Mouse (Mus musculus) gastrocnemius, postnatal 14 days (tissue): Measurements from ENCODE around the gene Ntng2. TPM values are rescaled to one million over a fixed set of nuclear protein-coding genes. Genes with fewer than 3 reads are reported as not detected.

Source experiments
- DNase-seq: peaks from one replicate; pipeline ENCODE4 v3.0.0; 2021; ENCODE audit warnings: mixed read lengths
- intact Hi-C: fragments of 180-260 bp; cut with DNase I; formaldehyde crosslinking; loops from one replicate; pipeline ENCODE4 v1.15.1; 2025; ENCODE audit warnings: low total_unique reads
- total RNA-seq, 2 experiments: library from RNA; stranded (reverse); gene quantifications; 2 replicates each; pipeline ENCODE4 v1.2.3; 2021

Gene Ntng2
- total RNA-seq, 2 experiments from 2014 or later = 24.2 to 28.2 TPM

DNA sequence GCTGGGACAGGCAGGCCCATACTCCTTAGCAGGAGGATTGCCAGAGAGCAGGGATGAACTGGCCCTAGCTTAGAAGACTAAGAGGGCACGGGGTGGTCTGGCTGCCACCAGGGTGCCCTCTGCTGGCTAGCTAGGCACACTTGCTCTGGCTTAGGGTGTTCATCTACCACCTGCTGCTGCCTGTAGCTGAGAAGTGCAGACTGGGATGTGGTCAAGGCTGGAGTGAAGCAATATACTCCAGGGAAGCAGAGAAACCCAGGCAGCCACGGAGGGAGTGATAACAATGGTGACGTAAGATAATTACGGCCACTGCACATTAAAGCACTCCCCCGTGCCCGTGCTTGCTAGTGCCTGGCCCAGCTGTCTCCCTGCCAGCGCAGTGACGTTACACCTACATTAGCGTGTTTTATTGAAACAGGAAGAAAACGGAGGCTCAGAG is 7.4 kb downstream of the Ntng2 start:
- peak; percentile 55 for DNase-seq
- intact Hi-C loops = no loop called here

DNA sequence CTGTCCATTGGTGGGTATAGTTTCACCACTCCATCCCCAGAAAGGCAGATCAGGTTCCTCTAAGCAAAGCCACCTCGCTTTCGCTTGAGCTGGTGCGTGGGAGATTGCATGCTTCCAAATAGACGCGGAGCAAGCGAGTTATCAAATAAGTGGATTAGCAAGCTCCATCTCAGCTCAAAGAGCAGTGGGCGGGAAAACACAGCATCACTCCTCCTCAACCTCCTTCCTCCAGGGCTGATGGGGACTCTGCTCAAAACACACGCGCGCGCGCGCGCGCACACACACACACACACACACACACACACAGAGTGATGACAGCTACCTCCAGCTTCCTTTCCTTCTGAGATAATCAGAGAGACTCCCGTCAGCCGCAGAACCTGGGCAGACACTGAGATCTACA is 13.5 kb downstream of the Ntng2 start:
- no peak for DNase-seq
- intact Hi-C loops = loop anchor here (5.0 kb wide), 1 partner anchor 37 kb away; no protein-coding TSS in a partner anchor

DNA sequence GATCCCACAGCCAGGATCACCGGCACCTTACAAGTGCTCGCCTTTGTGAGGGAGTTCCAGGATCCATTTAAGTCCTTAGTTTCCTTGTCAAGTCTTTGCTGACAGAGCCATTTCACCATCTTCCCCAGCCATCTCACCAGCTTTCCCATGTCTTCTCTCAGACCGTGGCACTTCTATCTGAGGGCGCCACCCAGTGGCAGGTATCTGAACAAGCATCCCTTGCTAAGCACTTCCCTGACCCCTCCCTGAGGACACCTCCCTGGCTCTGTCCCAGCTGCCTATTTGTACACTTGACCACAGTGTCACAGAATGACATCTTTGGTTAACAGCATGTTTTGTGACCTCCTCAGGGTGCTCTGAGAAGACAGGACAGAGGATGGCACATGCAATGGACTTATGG is 15.2 kb downstream of the Ntng2 start:
- DNase-seq = peak; percentile 80
- intact Hi-C loops = loop anchor here (5.0 kb wide), 1 partner anchor 35 kb away; no protein-coding TSS in a partner anchor

DNA sequence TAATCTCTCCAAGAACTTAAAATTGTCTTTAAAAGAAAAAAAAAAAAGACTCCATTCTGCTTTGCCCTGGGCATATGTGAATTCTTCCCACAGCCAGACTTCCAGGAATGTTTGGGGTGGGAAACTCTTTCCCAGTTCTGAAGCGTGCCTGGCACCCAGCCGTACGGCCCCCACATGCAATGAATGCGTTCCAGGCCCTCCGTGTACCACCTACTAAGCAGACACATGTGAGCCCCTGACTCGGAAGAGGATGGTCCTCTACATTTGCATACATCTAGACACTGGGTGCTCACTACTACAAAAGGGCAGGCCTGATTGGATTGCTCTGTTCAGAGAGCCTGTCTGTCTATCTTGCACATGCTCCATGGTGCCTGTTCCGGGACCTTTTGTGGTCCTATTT is 17.0 kb downstream of the Ntng2 start:
- no peak for DNase-seq
- intact Hi-C loops = loop anchor here (5.0 kb wide), 1 partner anchor 34 kb away; no protein-coding TSS in a partner anchor

DNA sequence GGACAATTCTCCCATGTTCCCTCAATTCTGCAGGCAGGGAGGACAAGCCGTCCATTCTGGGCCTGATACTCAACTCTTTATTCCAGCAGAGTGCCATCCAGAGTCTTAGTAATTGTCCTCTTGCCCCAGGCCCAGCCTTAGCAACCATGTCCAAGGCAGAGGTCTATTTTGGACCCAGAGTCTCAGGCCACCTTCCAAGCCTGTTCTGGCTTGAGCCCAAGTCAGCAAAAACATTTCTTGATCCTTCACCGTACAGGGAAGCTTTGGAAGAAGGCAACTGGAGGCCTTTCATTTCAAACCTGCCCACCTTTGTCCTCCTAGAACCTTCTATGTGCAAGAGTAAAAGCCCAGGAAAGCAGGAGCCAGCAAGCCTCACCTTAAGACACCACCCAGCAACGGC is 17.8 kb downstream of the Ntng2 start:
- intact Hi-C loops = loop anchor here (5.0 kb wide), 1 partner anchor 33 kb away; no protein-coding TSS in a partner anchor
- DNase-seq = no peak

DNA sequence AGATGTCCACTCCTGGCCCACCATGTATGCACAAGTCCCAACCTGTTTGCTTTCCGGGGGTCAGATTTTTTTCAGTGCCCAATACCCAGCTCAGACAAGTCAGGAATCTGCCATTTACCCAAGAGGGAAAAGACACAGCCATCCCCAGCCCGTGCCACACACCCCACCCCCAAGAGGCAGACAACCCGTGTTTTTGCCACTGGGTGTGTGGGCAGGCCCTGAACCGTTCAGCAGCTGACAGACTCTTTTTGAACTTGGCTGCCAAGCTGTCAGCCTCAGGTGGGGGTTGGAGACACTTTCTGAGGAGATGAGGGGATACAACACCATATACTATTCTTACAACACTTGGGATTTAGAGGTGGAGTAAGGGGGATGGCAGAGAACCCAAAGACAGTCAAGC is 18.8 kb downstream of the Ntng2 start:
- no peak for DNase-seq
- intact Hi-C loops = no loop called here

DNA sequence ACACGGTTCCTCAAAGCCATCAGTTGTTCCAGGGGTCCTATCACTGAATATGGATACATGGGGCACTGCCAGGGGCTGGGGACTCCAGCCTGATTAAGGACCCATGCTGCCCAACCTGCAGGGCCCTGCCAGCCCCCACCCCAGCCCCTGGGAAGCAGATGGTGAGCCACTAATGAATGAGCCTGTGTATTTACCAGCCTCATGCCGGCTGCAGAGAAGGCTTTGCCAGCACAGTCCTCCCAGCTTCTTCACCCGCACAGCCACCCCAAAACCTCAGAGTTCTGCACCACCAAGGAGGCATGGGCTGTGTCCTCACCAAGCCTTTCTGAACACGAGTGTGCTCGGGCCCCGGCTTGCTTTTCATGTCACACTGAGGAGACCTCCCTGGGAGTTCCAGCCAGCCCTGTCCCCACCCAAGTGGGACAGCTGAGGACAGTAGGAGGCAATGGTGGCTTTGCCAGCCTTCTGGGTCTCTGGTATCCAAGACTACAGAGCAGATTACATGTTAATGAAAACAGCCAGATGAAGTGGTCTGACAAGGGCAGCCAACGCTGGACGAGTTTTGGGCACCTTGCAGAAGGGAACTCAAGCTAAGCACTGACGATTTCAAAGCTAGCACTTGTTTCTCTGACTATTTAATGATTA is 22.5 kb downstream of the Ntng2 start:
- intact Hi-C loops = no loop called here
- DNase-seq = no peak

DNA sequence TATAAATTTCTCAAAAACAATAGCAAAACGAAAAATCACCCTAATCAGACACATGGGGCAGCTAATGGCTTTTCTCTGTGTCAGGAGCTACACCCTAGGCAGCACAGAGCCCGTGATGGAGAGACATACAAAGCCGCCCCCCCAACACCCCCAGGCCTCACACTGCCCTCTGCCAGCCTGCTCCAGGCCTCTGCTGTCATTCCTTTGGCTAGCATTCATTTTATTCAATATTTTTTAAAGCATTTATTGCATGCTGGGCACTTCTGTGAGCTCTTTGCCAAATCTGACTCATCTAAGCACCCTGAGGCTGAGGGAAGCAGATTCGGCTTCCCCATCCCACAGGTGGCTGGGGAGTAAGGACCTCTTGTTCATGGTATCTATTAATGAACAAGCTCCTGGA is 26.1 kb downstream of the Ntng2 start:
- DNase-seq = no peak
- intact Hi-C loops = no loop called here

DNA sequence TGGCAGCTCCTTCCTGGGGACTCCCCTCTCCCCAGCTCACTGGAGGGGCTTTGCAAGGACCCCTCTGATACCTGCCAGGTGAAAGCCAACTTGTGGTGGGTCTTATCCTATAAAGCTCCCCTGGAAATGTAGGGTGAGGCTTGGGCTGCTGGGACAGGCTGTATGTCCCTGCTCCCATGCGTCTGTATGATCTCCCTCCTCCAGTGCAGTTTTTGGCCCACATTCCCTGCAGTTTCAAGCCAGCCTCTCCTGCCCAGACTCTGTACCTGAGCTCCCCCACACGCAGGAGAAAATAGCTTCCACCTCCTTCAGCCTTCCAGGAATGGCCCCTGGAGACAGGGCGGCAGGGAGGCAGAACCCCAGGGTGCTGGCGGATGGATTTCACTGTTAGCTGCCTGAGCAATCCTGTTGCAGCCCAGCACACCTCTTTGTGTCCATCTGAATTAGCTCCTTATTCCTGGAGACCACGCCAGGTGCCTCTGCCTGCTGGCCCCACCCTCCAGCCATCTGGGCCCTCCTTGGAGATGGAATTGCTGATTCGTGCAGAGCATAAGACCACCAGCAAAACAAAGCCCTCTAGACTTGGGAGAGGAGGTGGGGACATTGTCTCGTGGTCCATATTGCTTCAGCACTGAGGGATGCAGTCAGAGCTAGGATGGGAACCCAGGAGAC is 29.1 kb downstream of the Ntng2 start:
- intact Hi-C loops = no loop called here
- DNase-seq = no peak

DNA sequence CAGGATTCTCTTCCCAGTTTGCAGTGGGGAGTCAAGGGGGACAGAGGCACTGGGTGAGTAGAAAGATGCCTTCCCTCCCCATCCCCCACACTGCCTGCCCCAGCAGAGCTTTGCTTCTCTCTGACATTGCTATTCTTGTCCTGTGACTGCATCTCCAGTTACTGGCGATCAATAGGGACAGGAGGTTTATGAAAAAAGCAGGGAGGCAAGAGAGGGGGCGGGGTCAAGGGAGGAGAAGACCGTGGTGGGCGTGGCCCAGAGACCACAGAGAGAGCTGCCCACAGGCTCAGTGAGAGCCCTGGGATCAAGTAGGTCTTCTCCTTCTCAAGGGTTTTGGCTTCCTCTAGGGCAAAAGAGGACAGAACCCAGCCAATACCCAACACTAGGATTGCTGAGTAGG is 30.5 kb downstream of the Ntng2 start:
- intact Hi-C loops = no loop called here
- peak; percentile 42 for DNase-seq

DNA sequence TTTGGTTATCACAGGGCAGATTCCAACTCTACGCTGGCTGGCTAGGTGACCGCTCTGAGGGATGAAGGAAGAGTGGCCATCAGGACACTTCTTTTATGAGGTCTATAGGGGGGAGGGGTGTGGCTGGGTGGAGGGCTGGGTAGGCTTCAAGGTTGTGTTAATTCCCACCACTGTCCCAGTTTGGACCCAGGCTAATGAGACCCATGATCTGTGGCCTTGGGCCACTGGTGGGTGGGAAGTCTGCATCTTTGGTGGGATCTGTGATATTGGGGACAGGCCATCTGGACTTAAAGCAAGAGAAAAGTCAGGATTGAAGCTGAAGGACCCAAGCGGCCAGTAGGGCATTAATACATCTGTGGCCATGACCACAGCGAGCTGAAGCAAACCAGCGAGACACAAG is 34.0 kb downstream of the Ntng2 start:
- intact Hi-C loops = no loop called here
- no peak for DNase-seq

DNA sequence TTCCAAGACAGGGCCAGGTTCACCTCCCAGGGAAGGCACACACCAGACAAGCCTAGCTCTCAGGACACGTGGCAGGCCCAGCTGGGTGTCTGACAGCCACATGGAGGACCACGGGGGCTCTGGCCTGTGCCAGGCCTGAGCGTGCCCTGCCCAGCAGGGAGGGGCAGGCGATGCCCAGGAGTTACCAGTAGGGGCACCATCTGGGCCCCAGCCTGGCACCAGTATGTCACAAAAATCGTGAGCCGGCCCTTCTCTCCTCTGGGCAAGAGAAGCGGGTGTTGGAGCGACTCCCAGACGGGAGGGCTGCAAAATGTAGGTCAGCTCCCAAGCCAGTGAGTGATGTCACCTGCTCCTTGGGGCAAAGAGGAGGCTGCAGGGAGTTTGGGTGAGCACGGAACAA is 34.9 kb downstream of the Ntng2 start:
- peak; percentile 88 for DNase-seq
- intact Hi-C loops = no loop called here

DNA sequence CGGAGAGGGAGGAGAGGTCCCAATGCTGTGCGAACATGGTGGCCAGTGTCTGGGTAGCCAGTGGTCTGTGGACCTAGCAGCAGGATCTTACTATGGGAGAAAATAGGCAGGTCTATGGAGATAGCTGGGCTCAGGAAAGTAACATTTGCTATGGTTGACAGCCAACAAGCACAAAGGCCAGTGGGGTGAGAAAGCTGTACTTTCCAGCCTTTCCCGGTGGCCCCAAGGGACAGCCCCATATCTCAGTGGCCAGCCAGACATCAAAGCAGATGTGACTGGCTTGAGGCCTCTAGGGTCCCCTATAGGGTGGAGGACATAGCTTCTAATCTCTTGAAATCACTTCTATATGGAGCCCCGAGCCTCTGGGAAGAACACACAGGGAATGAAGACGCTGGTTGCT is 35.8 kb downstream of the Ntng2 start:
- intact Hi-C loops = no loop called here
- DNase-seq = no peak

DNA sequence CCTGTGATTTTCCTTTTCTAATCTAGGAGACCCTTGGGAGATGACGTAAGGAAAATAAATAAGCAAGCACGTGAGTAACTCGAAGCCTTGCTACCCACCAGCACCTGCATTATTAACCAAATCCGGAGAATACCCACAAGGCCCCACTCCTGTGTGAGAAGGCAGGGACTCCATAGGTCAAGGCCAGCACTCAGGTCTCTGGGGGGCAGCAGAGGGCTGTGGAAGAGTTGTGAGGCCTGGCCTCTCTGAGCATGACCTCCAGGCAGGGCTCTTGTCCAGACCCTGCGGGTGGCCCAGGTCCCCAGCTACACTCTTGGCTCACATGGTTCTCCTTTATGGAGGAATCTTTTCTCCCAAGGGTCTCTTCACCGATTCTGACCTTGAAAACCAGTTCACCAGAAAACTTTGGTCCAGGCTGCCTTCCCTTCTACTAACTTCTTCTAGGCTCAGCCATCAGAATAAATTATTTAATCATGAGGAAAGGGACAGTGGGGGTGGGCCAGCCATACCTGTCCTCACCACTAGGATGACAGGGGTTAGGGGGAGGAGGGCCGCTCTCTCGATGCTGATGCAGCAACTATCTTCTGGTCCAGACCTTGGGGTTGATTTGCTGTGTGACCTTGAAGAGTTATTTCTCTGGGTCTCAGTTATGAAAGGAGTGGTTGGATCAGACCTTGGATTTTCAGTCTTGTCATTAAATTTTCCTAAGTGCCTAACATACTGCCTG is 36.4 kb downstream of the Ntng2 start:
- DNase-seq = peak; percentile 84
- intact Hi-C loops = no loop called here

DNA sequence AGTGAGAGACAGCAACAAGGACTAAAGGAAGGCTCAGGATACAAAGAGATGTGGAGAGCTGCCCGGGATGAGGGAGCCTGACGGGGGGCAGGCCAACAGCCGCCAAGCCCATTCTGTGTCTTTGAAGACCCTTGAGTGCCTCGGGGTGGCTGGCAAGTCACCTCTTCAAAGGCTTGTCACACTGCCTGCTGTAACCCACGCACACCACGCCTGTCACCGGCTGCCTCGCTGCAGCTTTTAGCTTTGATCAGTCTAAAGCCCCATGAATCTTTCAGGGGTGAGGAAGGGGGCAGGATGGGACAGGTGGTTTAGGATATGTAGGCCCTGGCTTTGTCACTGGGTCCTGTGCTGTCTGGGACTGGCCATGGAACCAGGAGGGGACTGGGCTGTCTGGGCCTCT is 46.6 kb downstream of the Ntng2 start:
- intact Hi-C loops = no loop called here
- no peak for DNase-seq

DNA sequence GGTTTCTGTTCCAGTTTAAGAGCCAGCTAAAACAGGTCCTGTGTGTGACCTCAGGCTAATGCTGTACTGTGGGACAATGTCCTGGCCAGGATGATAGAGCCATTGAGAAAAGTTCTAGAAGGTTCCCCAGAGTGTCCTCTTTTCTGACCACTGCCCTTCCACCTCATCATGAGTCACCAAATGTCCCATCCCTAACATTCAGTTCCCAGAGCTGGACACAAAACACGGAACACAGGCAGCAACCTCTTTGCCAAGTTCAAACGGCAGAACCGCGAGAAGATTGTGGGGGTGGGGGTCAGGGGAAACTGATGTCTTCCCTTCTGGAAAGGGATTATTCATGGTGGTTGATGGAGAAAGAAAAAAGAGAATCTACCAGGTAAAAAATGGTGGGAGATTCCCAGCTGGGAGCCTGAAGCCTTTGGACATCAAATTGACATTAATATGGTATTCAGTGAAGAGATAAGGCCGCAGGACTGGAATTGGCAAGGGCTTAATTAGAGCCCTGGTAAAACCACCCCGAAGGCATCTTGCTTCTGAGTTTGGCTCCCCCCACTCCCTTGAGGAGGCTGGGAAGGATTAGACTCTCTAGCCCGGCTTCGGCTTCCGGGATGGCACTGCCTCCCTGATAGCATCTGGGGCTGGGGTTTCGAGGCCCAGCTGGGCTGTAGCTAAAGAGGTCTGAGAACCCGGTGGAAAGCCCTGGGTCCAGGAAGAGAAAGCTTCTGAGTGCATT is 51.4 kb downstream of the Ntng2 start:
- DNase-seq = no peak
- intact Hi-C loops = loop anchor here (5.0 kb wide), 2 partner anchors 36 to 351 kb away; no protein-coding TSS in a partner anchor

DNA sequence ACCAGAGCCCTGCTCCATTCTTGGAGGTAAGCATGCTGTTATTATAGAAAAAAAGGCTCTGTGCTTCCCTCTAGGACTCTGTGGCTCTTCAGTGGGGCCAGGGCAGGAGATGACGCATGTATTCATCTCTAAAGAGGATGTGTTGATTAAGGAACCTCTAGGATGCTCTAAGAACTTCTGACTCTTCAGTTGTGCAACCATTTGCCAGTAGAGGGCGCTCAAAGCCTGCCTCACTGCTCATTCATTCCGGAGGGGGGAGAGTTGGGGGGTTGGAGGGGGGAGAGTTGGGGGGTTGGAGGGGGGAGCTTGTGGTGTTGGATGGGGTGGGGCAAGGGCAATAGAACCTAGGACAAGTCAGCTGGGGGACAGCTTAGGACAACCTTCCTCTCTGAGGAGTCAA is 52.9 kb downstream of the Ntng2 start:
- peak; percentile 49 for DNase-seq
- intact Hi-C loops = loop anchor here (5.0 kb wide), 2 partner anchors 37 to 352 kb away; no protein-coding TSS in a partner anchor

DNA sequence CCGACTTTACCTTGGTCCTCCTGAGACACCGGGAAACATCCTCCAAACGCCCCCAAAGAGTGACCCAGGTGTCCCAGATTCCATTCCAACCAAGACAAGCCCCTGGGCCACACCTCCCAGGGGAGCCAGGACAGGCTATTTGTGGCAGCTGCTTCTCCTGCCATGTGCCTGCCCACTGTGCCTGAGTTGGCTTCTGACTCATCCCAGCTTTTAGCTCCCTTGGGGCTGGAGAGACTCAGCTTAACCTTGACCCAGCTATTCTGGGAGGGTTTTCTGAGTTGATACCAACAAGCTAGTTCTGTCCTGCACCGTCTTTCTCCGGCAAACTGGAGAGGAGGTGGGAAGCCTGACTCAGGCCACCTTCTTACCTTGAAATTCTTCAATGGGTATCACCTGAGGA is 54.4 kb downstream of the Ntng2 start:
- DNase-seq = no peak
- intact Hi-C loops = no loop called here

DNA sequence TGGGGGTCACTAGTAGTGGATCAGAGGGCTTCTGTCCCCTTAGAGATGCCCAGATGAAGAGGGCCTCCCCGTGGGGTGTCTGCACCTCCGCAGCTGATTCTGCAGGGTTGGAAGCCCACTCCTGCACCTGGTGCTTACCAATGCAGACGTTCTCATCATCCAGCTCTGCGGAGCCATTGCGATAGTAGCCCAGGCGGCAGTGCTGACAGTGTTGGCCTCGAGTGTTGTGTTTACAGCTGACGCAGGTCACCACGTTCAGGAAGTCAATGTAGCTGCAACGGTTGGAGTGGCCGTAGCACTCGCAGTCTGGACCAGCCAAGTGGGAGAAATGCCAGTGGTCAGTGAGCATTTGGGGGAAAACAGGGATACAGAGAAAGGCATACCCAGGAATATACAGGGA is 56.0 kb downstream of the Ntng2 start:
- no peak for DNase-seq
- intact Hi-C loops = no loop called here
